Mouse (Mus musculus) cerebellum, adult 18-20 months (tissue): Measurements from ENCODE around the gene Mea1.

ENCODE experiments used
- DNase-seq, 2 experiments: peaks; one replicate each; pipeline ENCODE4 v3.0.0; 2021

Mea1 gene

DNA sequence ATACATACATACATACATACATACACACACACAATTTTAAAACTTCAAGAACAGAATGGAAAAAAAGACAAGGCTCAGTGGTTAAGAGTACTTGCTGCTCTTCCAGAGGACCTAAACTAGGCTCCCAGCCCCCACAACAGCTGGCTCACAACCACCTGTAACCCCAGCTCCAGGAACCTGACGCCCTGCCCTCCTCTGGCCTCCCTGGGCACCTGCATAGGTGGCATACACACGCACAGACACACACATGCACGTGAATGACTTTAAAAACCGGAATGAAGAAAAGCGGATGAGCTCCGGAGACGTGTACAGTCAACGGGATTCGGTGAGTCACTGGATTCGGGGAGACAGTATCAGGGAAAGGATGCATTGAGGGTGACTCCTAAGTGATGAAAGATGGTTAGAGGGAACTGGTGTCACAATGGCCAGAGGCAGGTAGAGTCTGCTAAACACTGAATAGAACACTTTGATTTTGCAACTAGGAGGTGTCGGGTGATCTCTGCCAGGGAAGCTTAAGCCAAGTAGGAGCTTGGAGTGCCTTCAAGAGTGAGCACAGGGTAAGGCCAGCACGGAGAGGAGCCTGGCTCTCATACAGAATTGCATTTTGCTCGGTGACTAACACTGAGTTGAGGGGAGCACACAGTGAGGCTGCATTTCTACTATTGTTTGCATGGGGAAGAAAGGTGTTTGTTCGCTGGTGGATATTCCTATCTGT is 27.9 kb downstream of the Mea1 start:
- no peak for DNase-seq

DNA sequence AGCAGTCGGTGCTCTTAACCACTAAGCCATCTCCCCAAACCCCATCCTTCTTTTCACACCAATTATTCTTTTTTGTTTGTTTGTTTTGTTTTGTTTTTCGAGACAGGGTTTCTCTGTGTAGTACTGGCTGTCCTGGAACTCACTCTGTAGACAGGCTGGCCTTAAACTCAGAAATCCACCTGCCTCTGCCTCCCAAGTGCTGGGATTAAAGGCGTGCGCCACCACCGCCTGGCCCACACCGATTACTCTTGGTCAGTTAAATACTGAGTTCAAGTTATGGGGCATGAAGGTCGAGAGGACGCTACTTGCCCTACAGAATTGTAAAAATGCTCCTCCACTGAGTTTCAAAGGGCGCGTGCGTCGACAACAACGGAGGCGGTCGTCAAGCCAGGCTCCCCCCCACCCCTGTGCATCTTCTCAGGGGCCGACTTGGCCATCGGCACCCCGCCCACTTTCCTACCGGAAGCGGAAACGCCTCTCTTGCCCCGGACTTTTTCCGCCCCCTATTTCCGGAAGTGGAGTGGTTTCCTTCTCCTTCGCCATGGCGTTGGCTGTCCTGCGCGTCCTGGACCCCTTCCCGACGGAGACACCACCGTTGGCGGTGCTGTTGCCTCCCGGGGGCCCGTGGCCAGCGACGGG is 32.5 kb downstream of the Mea1 start, which contains the start of gene Pex6:
Pex6 (plus strand) TSS at position 505 of the 639 bp plus-strand sequence.
- peak; percentile 93 to 95 for DNase-seq

DNA sequence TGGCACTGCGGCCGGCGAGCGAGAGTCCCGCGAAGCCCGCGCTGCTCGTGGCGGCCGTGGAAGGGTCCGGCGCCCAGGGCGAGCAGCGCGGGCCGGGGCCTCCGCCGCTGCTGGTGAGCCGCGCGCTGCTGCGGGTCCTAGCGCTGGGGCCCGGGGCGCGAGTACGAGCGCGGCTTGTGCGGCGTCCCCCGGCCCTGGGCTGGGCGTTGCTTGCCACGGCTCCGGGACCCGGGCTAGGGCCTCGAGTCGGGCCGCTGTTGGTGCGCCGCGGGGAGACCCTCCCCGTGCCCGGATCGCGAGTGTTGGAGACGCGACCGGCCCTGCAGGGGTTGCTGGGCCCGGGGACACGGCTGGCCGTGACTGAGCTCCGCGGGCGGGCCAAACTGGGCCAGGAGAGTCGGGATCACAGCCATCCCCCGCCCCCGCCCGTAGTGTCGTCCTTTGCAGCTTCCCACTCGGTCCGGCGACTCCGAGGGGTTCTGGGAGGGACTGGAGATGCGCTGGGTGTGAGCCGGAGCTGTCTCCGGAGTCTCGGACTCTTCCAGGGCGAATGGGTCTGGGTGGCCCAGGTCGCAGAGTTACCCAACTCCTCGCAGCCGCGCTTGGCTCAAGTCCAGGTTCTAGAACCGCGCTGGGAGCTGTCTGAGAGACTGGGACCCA is 33.1 kb downstream of the Mea1 start:
- DNase-seq: peak in 1 of 2 experiments; percentile 53

DNA sequence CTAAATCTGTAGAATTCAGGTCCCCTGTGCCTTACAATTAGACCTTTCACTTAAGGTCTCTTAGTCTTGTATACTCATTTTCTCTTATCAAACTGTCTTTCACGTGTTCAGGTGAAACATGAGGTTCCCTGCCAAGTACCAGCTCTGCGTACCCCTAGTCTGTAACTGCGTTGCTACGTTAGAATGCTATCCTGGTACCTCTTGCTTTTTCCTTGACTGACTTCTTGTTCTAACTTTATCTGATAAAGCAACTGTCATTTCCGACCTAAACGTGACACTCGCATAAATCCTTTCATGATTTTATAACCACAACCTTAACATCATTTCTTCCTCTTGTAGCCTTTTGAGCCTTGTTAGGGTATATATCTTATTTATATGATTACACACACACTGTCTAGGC is 33.8 kb downstream of the Mea1 start:
- DNase-seq: no peak

GRCm38 (mm10) chr17:46713849-46714248 is 35.3 kb downstream of the Mea1 start:
- DNase-seq: no peak

DNA sequence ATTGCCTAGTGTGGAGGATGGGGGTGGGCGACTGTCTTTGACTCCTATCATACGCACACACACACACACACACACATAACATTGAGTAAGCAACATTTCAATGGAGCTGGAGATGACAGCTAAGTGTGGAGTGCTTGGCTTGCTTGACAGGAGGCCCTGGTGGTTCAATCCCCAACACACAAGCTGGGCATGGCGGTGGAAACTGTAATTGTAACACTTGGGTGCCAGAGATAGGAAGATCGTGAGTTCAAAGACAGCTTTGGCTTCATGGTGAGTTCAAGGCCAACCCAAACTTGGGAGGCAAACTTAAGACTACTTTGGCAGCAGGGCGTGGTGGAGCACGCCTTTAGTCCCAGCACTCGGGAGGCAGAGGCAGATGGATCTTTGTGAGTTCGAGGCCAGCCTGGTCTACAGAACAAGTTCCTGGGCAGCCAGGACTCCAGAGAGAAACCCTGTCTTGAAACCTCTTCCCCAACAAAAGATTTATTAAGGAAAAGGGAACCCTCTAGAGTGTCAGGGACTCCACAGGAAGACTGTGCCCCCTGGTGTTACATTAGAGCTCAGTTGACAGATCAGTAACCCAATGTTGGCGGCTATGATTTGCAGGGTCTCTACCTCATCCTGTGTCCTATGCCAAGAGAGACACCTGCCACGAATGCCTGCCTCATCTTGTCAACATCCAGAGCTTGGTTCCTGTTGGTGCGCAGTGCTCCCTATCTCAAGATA is 36.3 kb downstream of the Mea1 start:
- peak in 1 of 2 experiments; percentile 39 for DNase-seq

- DNase-seq: no peak
These were observed 42.5 kb downstream of the Mea1 start for GRCm38 (mm10) chr17:46721077-46721476.

DNA sequence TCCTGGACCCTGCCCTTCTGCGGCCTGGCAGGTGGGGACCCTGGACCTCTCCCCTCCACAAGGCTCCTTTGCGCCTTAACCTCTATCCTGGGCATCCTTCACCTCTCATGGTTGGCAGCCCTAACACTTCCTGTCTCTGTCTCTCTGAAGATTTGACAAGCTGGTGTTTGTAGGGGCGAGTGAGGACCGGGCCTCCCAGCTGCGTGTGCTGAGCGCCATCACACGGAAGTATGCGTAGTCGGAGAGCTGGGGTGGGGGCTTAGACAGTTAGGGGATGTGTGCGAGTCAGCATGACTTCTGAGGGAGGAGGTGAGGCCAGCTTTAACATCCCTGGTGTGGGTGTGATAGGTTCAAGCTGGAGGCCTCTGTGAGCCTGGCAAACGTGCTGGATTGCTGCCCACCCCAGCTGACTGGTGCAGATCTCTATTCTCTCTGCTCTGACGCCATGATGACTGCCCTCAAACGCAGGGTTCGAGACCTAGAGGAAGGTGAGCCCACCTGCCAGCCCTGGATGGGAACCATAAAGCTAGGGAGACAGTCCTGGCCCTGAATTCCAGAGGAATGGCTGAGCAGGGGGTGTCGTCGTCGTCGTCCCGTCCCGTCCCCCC is 46.0 kb downstream of the Mea1 start:
- no peak for DNase-seq

DNA sequence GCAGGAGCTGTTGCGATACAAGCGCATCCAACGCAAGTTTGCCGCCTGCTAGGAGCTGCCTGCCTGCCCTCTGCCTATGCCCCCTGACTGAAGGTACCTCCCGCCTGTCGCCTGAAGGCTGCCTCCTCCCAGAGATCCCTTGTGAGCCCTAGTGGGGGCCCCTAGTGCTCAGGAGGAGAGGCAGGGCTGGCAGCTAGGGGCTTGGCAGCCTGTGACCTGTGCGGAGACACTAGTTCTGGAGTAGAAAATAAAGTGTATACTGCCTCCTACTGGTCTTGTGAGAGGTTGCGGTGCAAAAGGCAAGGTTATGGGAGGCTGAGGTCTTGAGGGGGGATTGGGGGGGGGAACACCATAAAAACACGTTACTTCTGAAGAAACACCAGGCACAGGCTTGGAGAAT is 46.7 kb downstream of the Mea1 start:
- DNase-seq: peak in 1 of 2 experiments; percentile 42

GRCm38 (mm10) chr17:46725731-46726645 is 47.4 kb downstream of the Mea1 start:
- DNase-seq: peak; percentile 79 to 86

- DNase-seq: no peak
These were observed 48.7 kb downstream of the Mea1 start for GRCm38 (mm10) chr17:46727271-46727670.

GRCm38 (mm10) chr17:46728021-46728420 is 49.4 kb downstream of the Mea1 start:
- DNase-seq: peak; percentile 38 to 48

DNA sequence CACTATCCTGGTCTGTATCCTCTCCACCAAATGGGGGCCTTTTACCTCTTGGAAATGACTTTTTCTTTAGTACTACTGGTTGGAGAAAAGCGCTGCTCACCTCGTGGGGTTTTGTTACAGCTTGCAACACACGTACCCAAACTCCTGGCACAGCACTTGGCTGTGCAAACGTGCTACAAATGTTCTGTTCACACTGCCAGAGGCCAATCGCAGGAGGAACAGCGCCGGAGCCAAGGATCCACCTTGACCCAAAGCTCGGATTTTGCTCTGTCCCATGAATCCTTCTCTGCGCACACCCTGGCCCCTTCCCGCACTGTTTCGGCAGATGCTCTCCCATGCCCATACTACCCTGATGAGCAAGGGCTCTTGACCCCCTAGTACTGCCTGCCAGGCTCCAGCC is 49.9 kb downstream of the Mea1 start:
- peak in 1 of 2 experiments; percentile 13 for DNase-seq

- peak; percentile 87 to 88 for DNase-seq
These were observed 50.3 kb downstream of the Mea1 start, which contains the start of gene Gnmt for GRCm38 (mm10) chr17:46728904-46729318. Gnmt (minus strand) TSS chr17:46729168.
